Mouse (Mus musculus) heart, adult 10 weeks (tissue): ENCODE data around the gene Gm14412. TPM values are rescaled to one million over a fixed set of nuclear protein-coding genes. Genes with fewer than 3 reads are reported as not detected.

Experiments
- polyA plus RNA-seq: library from polyadenylated mRNA; stranded (reverse); fragments of 350-450 nt; fragmentation: Illumina TruSeq; extraction: RNeasy Lipid Tissue Mini Kit (QIAGEN cat#74804); gene quantifications from one replicate; pipeline ENCODE4 v1.2.3, GENCODE M21; 2014; ENCODE audit warnings: low read depth, low replicate concordance

Gene Gm14412
- 0.68 TPM for polyA plus RNA-seq

DNA sequence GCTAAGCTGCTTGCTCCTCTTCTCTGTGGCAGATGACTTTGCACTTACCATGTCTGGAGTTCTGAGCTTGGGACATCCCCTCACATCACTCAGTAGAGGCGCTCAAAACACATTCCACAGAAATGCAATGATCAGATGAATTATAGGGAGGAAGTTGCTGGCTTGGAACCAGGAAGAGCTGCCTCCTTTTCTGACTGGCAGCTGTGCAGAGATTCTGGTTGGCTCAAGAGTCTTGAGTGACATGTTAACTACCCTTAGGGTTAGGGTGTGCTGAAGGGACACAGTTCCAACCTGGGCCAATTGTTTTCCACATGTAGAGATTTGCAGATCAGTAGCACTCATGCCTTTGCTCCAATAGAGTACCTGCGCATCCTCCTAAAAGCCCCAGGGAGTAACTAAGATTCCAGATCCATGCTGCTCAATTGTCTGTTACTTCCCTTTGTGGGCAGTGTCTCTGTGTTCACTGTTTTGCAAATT lies at the start of gene Gm14412:
TSS of gene Gm14412 (minus strand) at position 51 of the 477 bp plus-strand sequence.

DNA sequence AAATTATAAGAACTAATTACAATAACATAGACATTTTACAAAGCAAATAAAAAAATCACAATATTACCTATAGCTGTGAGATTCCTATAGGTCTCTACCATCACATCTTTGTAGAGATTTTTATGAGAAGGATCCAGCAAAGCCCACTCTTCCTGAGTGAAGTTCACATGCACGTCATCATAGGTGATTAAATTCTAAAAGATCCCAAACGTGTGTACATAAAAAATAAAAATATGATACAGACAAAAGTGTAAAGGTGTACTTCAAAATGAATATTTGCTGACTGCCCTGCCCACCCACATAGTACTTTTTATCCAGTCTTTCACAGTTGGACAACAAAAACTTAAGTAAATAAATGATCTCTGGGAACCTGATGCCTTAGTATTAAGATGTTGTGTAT lies 57.2 kb downstream of the Gm14412 start, which contains the start of gene Gm14409:
TSS of gene Gm14409 (minus strand) at position 101 of the 400 bp plus-strand sequence.

Other genes starting within 250 kb of the Gm14412 start
- gene Gm14401, start 250.0 kb downstream of the Gm14412 start, polyA plus RNA-seq, result not detected
- 8.5 TPM for gene Gm14410, start 117.9 kb downstream of the Gm14412 start, polyA plus RNA-seq
- gene Gm14409, start 57.3 kb downstream of the Gm14412 start, polyA plus RNA-seq, result not detected
- 7.0 TPM for gene Gm14418, start 74.0 kb upstream of the Gm14412 start, polyA plus RNA-seq
- gene Zfp970, start 140.4 kb upstream of the Gm14412 start, polyA plus RNA-seq, result 100 TPM
- 36.5 TPM for gene Gm14403, start 173.9 kb upstream of the Gm14412 start, polyA plus RNA-seq